Mouse (Mus musculus): Measurements from ENCODE around the gene Nceh1. TPM values are rescaled to one million over a fixed set of nuclear protein-coding genes. Genes with fewer than 3 reads are reported as not detected.
"Not testable (repeated sequence)": the region's sequence is repeated elsewhere in the genome, so short reads cannot be mapped to it uniquely, and the experiment has no call there.

Nceh1 gene
- polyA plus RNA-seq, 1 experiment from 2014 or later = 13.3 TPM

DNA sequence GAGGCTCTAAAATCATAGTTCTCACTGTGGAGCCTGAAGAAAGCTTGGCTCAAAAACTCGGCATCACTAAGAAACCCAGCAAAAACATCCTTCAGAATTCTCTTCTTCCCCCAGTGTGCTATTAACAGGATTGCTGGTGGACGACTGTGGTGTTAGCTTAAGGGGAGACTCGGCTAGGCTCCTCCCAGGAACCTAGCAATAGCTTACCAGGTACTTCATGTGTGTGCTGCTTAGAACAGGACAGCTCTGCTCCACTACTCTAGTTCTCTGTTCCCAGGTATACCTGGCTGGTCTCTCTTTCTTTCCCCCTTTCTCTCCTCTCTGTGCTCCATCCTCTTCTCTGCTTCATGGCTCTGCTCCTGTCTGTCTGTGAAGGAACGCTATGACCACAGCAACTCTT, 85.1 kb downstream of the Nceh1 start:
- Histone ChIP-seq H3K4me1 (replicated peaks) (no peaks in the 10 kb centered on the region), H3K27ac (ENCODE audit: poor library complexity, severe bottlenecking) (no peak overlapping the region), H3K9me3 (replicated peaks) (no peaks in the 10 kb centered on the region), H3K4me2 (no peak overlapping the region), H3K36me3 (no peaks in the 10 kb centered on the region), H3K9ac (no peak overlapping the region), H3K4me3 (no peak overlapping the region), H3K27me3 (replicated peaks) (no peaks in the 10 kb centered on the region)
- 64% methylated on average over 4 of the region's 4 CpGs for WGBS
- no peak for ATAC-seq (ENCODE audit: insufficient number of reproducible peaks, low FRiP score)

DNA sequence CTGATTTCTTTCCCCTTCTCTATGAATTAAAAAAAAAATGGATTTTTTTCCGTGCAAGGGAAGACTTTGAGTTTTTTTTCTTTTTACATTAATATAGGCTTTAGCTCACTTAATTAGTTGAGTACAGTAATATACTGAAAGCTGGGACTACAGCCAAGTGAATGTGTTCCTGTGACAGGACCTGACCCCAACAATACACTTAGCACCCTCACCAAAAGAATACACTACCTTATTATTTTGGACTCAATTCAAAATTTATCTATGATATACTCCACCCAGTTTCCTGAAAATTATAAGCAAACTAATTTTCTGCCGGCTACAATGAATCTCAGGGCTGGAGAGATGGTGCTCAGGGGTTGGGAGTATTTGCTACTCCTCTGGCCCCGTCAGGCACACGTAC, 86.4 kb downstream of the Nceh1 start:
- H3K9ac ChIP-seq = no peak overlapping the region
- no peak overlapping the region for H3K4me3 ChIP-seq
- H3K36me3 ChIP-seq = no peaks in the 10 kb centered on the region
- H3K9me3 ChIP-seq (replicated peaks) = no peaks in the 10 kb centered on the region
- no peak for ATAC-seq (ENCODE audit: insufficient number of reproducible peaks, low FRiP score)
- H3K27ac ChIP-seq (ENCODE audit: poor library complexity, severe bottlenecking) = no peak overlapping the region
- WGBS = 70% methylated on average over 4 of the region's 4 CpGs
- no peaks in the 10 kb centered on the region for H3K27me3 ChIP-seq (replicated peaks)
- no peak overlapping the region for H3K4me2 ChIP-seq
- H3K4me1 ChIP-seq (replicated peaks) = no peaks in the 10 kb centered on the region

DNA sequence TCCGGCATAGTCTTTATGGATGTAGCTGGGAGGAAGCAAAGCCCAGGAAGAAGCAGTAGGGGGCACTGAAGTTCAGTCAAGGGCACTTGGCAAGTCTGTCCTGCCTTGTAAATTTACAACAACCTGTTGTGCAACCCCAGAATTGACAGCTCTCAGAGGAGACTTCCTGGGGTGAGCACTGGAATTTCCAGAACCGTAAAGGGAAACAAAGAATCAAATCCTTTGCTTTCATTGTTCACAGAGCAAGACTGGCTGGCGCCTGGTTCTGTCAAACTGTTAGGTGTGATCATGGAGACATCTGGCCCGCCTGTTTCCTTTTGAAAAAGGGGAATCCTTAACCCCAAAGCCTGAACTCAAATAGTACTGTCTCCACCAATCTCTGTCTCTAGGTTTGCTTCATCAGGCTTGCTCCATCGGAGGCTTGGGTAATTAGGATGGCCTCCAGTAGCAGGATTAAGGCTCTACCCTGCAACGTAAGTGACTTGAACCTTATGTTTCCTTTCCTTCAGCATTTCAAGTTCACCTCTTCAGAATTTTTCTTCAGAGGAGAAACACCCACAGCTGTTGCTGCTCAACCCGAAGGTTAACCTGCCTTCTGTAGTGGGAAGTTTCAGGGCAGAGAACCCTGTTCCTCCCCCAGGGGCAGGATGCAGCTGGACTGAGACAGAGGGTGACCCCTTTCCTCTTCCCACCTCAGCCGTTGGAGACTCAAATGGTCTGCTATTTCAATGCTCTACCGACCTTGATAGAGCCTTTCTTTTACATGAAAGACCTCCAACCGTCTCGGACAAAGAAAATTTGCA, 87.6 kb downstream of the Nceh1 start:
- WGBS = 43% methylated on average over 11 of the region's 11 CpGs
- no peaks in the 10 kb centered on the region for H3K27me3 ChIP-seq (replicated peaks)
- no peak overlapping the region for H3K4me2 ChIP-seq
- ATAC-seq (ENCODE audit: insufficient number of reproducible peaks, low FRiP score) = 0 out of 2 replicates have a peak, but pooled peaks have one; percentile 57
- 0 out of 2 replicates have a peak overlapping the region, but pooled peaks have one; percentile 23 for H3K27ac ChIP-seq (ENCODE audit: poor library complexity, severe bottlenecking)
- no peaks in the 10 kb centered on the region for H3K36me3 ChIP-seq
- H3K4me1 ChIP-seq (replicated peaks) = no peaks in the 10 kb centered on the region
- no peak overlapping the region for H3K9ac ChIP-seq
- no peaks in the 10 kb centered on the region for H3K9me3 ChIP-seq (replicated peaks)
- H3K4me3 ChIP-seq = no peak overlapping the region

DNA sequence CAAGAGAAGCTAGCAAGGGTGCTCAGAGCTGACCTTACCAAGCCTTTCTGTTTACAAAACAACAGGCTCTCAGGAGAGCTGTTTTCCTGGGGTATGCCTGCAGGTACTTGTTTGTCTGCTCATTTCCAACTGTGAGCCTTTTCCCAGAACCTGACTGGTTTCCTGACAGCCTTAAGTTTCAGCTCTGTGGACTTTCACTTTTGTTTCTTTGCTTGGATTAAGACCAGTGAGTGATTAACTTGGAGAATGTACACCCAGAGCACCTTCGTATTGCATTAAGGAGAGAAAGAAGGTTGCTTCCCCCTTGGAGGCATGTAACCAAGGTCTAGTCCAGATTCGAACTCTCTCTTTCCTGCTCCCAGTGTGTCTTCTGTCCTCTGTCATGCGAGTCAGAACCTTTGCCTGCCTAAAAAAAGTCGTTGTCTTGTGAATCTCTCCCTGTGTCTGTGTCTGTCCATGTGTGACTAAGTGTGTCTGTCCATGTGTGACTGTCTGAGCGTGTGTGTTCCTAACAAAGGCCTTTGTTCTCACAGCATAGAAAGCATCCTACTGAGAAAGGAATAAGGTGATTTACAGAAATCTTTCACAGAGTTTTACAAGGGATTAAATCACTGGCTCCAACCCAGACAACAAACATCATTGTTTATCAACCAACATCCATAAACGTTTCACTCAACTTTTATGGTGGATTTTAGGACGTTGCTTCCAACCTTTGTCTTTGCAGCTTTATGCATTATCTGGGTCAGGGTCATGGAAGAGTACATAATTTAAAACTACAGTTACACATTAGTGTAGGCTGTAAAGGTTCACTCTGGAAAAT, 90.4 kb downstream of the Nceh1 start:
- ATAC-seq (ENCODE audit: insufficient number of reproducible peaks, low FRiP score) = no peak
- Histone ChIP-seq H3K4me2 (no peak overlapping the region), H3K27ac (ENCODE audit: poor library complexity, severe bottlenecking) (no peak overlapping the region), H3K4me1 (replicated peaks) (no peaks in the 10 kb centered on the region), H3K27me3 (replicated peaks) (no peaks in the 10 kb centered on the region), H3K4me3 (no peak overlapping the region), H3K36me3 (no peaks in the 10 kb centered on the region), H3K9ac (no peak overlapping the region), H3K9me3 (replicated peaks) (no peaks in the 10 kb centered on the region)
- 58% methylated on average over 7 of the region's 7 CpGs for WGBS

DNA sequence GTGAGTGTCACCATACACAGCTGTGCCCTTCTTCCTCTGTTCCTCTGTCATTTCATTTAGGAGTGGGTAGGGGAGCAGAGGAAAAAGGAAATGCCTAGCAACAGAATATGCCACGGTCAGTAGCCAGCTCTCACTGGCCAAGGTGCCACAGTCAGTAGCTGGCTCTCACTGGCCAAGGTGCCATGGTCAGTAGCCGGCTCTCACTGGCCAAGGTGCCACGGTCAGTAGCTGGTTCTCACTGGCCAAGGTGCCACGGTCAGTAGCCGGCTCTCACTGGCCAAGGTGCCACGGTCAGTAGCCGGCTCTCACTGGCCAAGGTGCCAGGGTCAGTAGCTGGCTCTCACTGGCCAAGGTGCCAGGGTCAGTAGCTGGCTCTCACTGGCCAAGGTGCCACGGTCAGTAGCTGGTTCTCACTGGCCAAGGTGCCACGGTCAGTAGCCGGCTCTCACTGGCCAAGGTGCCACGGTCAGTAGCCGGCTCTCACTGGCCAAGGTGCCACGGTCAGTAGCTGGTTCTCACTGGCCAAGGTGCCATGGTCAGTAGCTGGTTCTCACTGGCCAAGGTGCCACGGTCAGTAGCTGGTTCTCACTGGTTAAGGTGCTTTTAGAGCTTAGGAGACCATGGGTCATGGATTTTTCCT, 96.6 kb downstream of the Nceh1 start:
- 90% methylated on average over 14 of the region's 14 CpGs for WGBS

DNA sequence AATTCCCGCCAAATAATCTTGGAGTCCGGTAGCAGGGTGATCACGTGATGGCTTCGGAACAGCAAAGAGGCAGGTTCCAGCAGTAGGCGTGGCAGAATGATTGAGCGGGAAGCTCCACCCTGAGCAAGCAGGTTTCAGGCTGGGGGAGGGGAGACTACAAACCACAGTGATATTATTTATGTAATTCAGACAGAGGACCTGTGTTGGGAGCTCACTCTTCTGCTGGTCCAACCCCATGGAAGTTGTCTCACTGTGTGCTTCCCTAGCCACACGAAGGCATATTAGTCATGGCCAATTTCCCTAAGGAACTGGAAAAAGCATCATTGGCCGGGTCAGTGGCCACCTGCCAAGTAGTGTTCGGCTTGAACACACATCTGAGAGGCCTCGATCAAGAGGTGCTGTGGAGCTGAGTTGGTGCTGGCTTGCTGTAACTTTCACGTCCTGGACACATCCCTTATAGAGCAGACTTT, 97.5 kb downstream of the Nceh1 start:
- ATAC-seq (ENCODE audit: insufficient number of reproducible peaks, low FRiP score) = no peak
- no peaks in the 10 kb centered on the region for H3K27me3 ChIP-seq (replicated peaks)
- H3K4me2 ChIP-seq = no peak overlapping the region
- whole genome bisulfite sequencing = 60% methylated on average over 11 of the region's 11 CpGs
- no peak overlapping the region for H3K9ac ChIP-seq
- no peak overlapping the region for H3K27ac ChIP-seq (ENCODE audit: poor library complexity, severe bottlenecking)
- H3K4me1 ChIP-seq (replicated peaks) = peaks cover 17% of the 10 kb centered on the region
- no peaks in the 10 kb centered on the region; the same call in 1 of the 2 replicates for H3K9me3 ChIP-seq (replicated peaks)
- no peak overlapping the region for H3K4me3 ChIP-seq
- no peaks in the 10 kb centered on the region for H3K36me3 ChIP-seq

More for the DNA sequence above, 96.6 kb downstream of the Nceh1 start:
- H3K4me1 ChIP-seq (replicated peaks) = peaks cover 17% of the 10 kb centered on the region
- not testable (repeated sequence) for ATAC-seq (ENCODE audit: insufficient number of reproducible peaks, low FRiP score); H3K9me3 ChIP-seq (replicated peaks); H3K36me3 ChIP-seq; H3K27ac ChIP-seq (ENCODE audit: poor library complexity, severe bottlenecking); H3K27me3 ChIP-seq (replicated peaks); H3K4me2 ChIP-seq; H3K9ac ChIP-seq; H3K4me3 ChIP-seq

DNA sequence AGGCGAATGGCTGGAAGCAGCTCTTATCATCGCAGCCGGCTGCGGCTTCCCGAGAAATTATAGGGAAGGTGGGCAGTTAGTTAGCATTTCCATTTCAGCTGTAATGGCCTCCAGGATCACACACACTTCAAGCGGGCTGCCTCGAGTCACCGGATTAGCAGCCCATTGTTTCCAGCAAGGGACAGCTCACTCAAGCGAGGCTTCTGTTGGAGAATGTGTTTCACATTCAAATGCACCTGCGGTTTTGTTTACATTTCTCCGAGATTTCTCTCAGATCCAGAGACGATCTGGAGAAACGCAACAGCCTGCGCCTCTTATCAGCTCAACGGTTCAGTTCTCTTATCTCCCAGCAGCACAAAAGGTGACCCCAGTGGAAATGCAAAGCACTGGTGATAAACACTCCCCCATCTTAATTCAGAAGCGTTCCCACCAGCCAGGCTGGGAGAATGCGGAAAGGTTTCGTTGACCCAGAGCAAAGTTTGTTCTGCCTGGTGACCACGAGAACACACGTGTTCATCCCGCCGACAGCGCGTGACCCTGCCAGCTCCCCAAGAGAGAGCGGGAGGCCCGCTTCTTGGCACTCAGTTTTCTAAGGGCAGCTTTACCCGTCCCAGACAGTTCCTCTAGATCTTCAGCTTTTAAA, 100.4 kb downstream of the Nceh1 start:
- peaks cover 17% of the 10 kb centered on the region for H3K4me1 ChIP-seq (replicated peaks)
- H3K4me3 ChIP-seq = peak overlapping the region; percentile 45
- no peak for ATAC-seq (ENCODE audit: insufficient number of reproducible peaks, low FRiP score)
- peak overlapping the region; percentile 26 for H3K9ac ChIP-seq
- H3K4me2 ChIP-seq = peak overlapping the region; percentile 76
- H3K27me3 ChIP-seq (replicated peaks) = no peaks in the 10 kb centered on the region
- H3K9me3 ChIP-seq (replicated peaks) = no peaks in the 10 kb centered on the region; the same call in 1 of the 2 replicates
- H3K36me3 ChIP-seq = no peaks in the 10 kb centered on the region
- no peak overlapping the region for H3K27ac ChIP-seq (ENCODE audit: poor library complexity, severe bottlenecking)
- WGBS = 2% methylated on average over 27 of the region's 27 CpGs

DNA sequence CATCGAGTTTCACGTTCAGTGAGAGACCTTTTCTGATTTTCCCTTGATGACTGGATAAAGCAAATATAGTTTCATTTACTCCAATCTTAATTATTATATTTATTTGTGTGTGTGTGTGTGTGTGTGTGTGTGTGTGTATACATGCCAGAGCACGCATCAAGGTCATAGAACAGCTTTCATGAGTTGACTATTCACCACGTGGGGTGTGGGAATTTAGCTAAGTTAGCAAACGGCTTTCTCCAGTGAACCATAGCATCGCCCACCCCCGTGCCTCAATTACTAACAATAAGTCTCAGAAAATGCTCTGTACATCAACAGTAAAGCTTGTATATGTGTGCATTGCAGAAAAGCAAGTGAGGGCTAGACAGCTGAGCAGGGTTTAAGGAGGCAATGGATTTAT, 101.0 kb downstream of the Nceh1 start:
- peak overlapping the region; percentile 76 for H3K4me2 ChIP-seq
- no peaks in the 10 kb centered on the region; the same call in 1 of the 2 replicates for H3K9me3 ChIP-seq (replicated peaks)
- no peak overlapping the region for H3K9ac ChIP-seq
- no peak overlapping the region for H3K27ac ChIP-seq (ENCODE audit: poor library complexity, severe bottlenecking)
- 62% methylated on average over 7 of the region's 7 CpGs for WGBS
- H3K4me1 ChIP-seq (replicated peaks) = peaks cover 17% of the 10 kb centered on the region
- ATAC-seq (ENCODE audit: insufficient number of reproducible peaks, low FRiP score) = no peak
- no peaks in the 10 kb centered on the region for H3K36me3 ChIP-seq
- H3K27me3 ChIP-seq (replicated peaks) = no peaks in the 10 kb centered on the region
- peak overlapping the region; percentile 45 for H3K4me3 ChIP-seq

DNA sequence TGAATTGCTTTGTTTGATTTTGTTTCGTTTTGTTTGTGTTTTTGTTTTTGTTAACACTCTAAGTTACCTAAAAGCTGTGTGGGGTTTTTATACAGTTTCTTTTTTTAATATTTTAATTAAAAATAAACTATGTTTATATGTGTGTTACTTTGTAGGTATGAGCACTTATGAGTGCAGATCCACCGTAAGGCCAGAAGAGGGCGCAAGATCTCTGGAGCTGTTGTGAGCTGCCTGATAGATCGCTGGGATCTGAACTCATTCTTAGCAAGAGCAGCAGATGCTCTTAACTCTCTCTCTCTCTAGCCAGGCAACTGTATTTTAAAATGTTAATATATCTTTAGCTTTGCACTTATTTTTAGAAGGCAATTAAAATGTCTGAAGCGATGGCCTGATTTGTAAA, 101.5 kb downstream of the Nceh1 start:
- no peak overlapping the region for H3K9ac ChIP-seq
- H3K27me3 ChIP-seq (replicated peaks) = no peaks in the 10 kb centered on the region
- no peak for ATAC-seq (ENCODE audit: insufficient number of reproducible peaks, low FRiP score)
- H3K9me3 ChIP-seq (replicated peaks) = no peaks in the 10 kb centered on the region; the same call in 1 of the 2 replicates
- H3K4me2 ChIP-seq = no peak overlapping the region
- H3K27ac ChIP-seq (ENCODE audit: poor library complexity, severe bottlenecking) = no peak overlapping the region
- WGBS = 86% methylated on average over 5 of the region's 5 CpGs
- H3K36me3 ChIP-seq = no peaks in the 10 kb centered on the region
- H3K4me1 ChIP-seq (replicated peaks) = peaks cover 18% of the 10 kb centered on the region
- H3K4me3 ChIP-seq = no peak overlapping the region

DNA sequence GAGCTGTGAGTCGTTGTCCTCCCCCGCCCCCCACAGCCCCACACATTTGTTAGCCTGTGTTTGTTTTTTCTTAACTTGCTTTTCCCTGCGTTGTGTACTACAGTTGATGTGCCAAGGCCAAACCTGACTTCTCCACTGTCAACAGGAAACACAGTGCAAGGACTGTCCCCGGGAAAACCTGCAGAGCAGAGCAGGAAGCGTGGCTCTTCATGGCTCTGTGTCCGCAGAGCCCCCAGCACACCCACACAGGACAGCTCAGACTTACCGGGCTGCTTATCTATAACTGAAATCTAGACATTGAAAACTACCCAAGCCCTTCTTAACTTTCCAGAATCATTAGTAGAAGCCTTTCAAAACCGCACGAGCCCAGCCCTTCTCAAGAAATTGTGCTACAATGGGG, 102.3 kb downstream of the Nceh1 start:
- H3K36me3 ChIP-seq = no peaks in the 10 kb centered on the region
- no peaks in the 10 kb centered on the region; the same call in 1 of the 2 replicates for H3K9me3 ChIP-seq (replicated peaks)
- no peak overlapping the region for H3K9ac ChIP-seq
- H3K27ac ChIP-seq (ENCODE audit: poor library complexity, severe bottlenecking) = no peak overlapping the region
- no peaks in the 10 kb centered on the region for H3K27me3 ChIP-seq (replicated peaks)
- no peak for ATAC-seq (ENCODE audit: insufficient number of reproducible peaks, low FRiP score)
- WGBS = 61% methylated on average over 9 of the region's 9 CpGs
- H3K4me1 ChIP-seq (replicated peaks) = peaks cover 19% of the 10 kb centered on the region
- H3K4me2 ChIP-seq = no peak overlapping the region
- no peak overlapping the region for H3K4me3 ChIP-seq
